Mouse (Mus musculus) layer of hippocampus, adult 11-12 months (tissue): ENCODE results near the gene Setd7.

ENCODE experiments used
- DNase-seq: peaks from one replicate; pipeline ENCODE4 v3.0.0; 2022; ENCODE audit warnings: low spot score

The Setd7 gene

GRCm38 (mm10) chr3:51559594-51560450 lies 857 bp downstream of the Setd7 start:
- DNase-seq: peak; percentile 83

- DNase-seq: no peak
Measured at GRCm38 (mm10) chr3:51555583-51555982, 5.1 kb downstream of the Setd7 start.

GRCm38 (mm10) chr3:51554836-51555235 lies 5.8 kb downstream of the Setd7 start:
- no peak for DNase-seq

- DNase-seq: no peak
Measured at GRCm38 (mm10) chr3:51554067-51554466, 6.6 kb downstream of the Setd7 start.

- DNase-seq: peak; percentile 50
Measured at GRCm38 (mm10) chr3:51553497-51553875, 7.2 kb downstream of the Setd7 start.

GRCm38 (mm10) chr3:51552841-51553496 lies 7.7 kb downstream of the Setd7 start:
- DNase-seq: no peak

- DNase-seq: no peak
Measured at GRCm38 (mm10) chr3:51552197-51552596, 8.5 kb downstream of the Setd7 start.

GRCm38 (mm10) chr3:51548987-51549579 lies 11.6 kb downstream of the Setd7 start:
- DNase-seq: no peak

- no peak for DNase-seq
Measured at GRCm38 (mm10) chr3:51547577-51547976, 13.1 kb downstream of the Setd7 start.

GRCm38 (mm10) chr3:51544442-51545128 lies 16.1 kb downstream of the Setd7 start:
- DNase-seq: no peak

- DNase-seq: no peak
Measured at GRCm38 (mm10) chr3:51540659-51541058, 20.0 kb downstream of the Setd7 start.

GRCm38 (mm10) chr3:51539567-51540408 lies 20.9 kb downstream of the Setd7 start:
- DNase-seq: peak; percentile 60

GRCm38 (mm10) chr3:51534013-51534412 lies 26.7 kb downstream of the Setd7 start:
- no peak for DNase-seq

- no peak for DNase-seq
Measured at GRCm38 (mm10) chr3:51533573-51533972, 27.1 kb downstream of the Setd7 start.

GRCm38 (mm10) chr3:51532282-51532620 lies 28.4 kb downstream of the Setd7 start:
- DNase-seq: no peak

GRCm38 (mm10) chr3:51531473-51532281 lies 29.0 kb downstream of the Setd7 start:
- peak; percentile 66 for DNase-seq

- no peak for DNase-seq
Measured at GRCm38 (mm10) chr3:51526891-51527290, 33.8 kb downstream of the Setd7 start.

GRCm38 (mm10) chr3:51525186-51525785 lies 35.4 kb downstream of the Setd7 start:
- no peak for DNase-seq

- no peak for DNase-seq
Measured at GRCm38 (mm10) chr3:51521262-51521661, 39.4 kb downstream of the Setd7 start.

GRCm38 (mm10) chr3:51518763-51519121 lies 41.9 kb downstream of the Setd7 start:
- DNase-seq: no peak
